Comparison of ENCODE assay signal across 17 mouse cellular contexts in the genomic region with DNA sequence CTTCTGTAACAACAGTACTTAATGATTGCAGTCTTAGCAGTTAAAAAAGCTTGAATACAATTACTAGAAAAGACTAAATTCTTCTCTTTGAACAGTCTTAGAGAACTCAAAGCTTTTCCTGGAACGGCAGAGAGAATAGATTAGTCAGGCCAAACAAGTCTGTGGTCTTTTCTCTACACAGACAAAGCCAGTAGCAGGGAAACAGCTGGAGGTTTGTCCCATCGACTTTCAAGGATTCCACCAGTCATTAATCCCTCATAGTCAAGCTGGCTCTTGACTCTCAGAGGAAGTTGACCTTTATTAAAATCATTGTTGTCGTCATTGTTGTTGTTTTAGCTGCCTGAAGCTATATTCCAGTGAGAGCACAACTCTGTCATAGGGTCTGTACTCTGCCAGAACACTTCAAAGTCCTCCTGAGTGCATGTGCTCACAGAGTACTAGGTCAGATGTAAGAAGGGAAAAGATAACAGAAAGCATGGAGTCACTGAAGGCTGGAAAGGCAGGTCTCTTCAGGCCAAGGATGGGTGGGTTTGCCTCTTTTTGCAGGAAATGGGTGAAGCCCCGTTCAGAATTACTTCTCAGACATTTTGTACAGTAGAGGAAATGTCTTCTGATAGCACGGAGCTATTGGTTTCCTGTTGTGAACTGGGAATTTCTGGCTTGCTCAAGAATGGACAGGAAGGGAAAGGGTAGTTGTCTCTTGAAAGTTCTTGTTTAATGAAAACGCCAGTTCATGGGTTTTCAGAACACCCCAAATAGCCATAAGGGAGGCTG. TPM values are rescaled to one million over a fixed set of nuclear protein-coding genes. Genes with fewer than 3 reads are reported as not detected.
DNase-seq lines count a peak whose midpoint lies in the region; ATAC-seq lines count a peak whose summit lies in the region.
"Had no signal": no experiment of that assay in that cellular context is flagged by ENCODE, and none has a peak within 500 bp of the region (broad histone marks: within the 10 kb centered on the region; RNA-seq: fewer than 3 reads in every experiment).

No protein-coding gene starts in this region.

- no peaks in the 10 kb centered on the region for H3K27me3 ChIP-seq in limb, embryonic 15.5 days
- no peaks in the 10 kb centered on the region for H3K27me3 ChIP-seq in limb, embryonic 10.5 days (ENCODE audit: low read depth, poor library complexity, severe bottlenecking)
- no peaks in the 10 kb centered on the region for H3K27me3 ChIP-seq in midbrain, embryonic 11.5 days (ENCODE audit: control insufficient read depth, insufficient read depth, low read length)
- H3K27me3 ChIP-seq in midbrain, embryonic 15.5 days (replicated peaks): no peaks in the 10 kb centered on the region
- H3K27me3 ChIP-seq: hindbrain, embryonic 15.5 days; liver, embryonic 13.5 days had no signal

- no peak overlapping the region for H3K4me2 ChIP-seq in limb, embryonic 15.5 days
- no peak overlapping the region for H3K4me2 ChIP-seq in midbrain, embryonic 11.5 days
- no peak overlapping the region for H3K4me2 ChIP-seq in midbrain, embryonic 15.5 days
- H3K4me2 ChIP-seq: hindbrain, embryonic 15.5 days; liver, embryonic 13.5 days had no signal

- no peak overlapping the region for H3K4me3 ChIP-seq in limb, embryonic 15.5 days
- H3K4me3 ChIP-seq in limb, embryonic 10.5 days: no peak overlapping the region
- H3K4me3 ChIP-seq in midbrain, embryonic 11.5 days (ENCODE audit: low read depth, low read length): no peak overlapping the region
- no peak overlapping the region for H3K4me3 ChIP-seq in midbrain, embryonic 15.5 days
- H3K4me3 ChIP-seq: hindbrain, embryonic 15.5 days; left cerebral cortex, adult 2 months; liver, embryonic 13.5 days had no signal

- H3K9me3 ChIP-seq in limb, embryonic 15.5 days: no peaks in the 10 kb centered on the region
- no peaks in the 10 kb centered on the region for H3K9me3 ChIP-seq in limb, embryonic 10.5 days (replicated peaks)
- no peaks in the 10 kb centered on the region for H3K9me3 ChIP-seq in midbrain, embryonic 11.5 days (ENCODE audit: control insufficient read depth, low read length)
- no peaks in the 10 kb centered on the region for H3K9me3 ChIP-seq in midbrain, embryonic 15.5 days
- H3K9me3 ChIP-seq: hindbrain, embryonic 15.5 days; liver, embryonic 13.5 days had no signal

- intact Hi-C loops in left cerebral cortex, postnatal 4 days (cut with DNase I): no loop called here

- no peak for ATAC-seq in limb, embryonic 15.5 days (ENCODE audit: insufficient number of reproducible peaks, low FRiP score, low TSS enrichment, low read depth)
- no peak for ATAC-seq in midbrain, embryonic 11.5 days (ENCODE audit: low FRiP score)
- no peak for ATAC-seq in midbrain, embryonic 15.5 days (replicated peaks)
- ATAC-seq: forebrain, embryonic 16.5 days had no signal

- no peaks in the 10 kb centered on the region for H3K36me3 ChIP-seq in limb, embryonic 15.5 days
- no peaks in the 10 kb centered on the region for H3K36me3 ChIP-seq in limb, embryonic 10.5 days
- no peaks in the 10 kb centered on the region for H3K36me3 ChIP-seq in midbrain, embryonic 11.5 days (ENCODE audit: control insufficient read depth, insufficient read depth, low read length)
- H3K36me3 ChIP-seq in midbrain, embryonic 15.5 days (replicated peaks): no peaks in the 10 kb centered on the region
- H3K36me3 ChIP-seq: hindbrain, embryonic 15.5 days; liver, embryonic 13.5 days had no signal

- 0 out of 2 replicates have a peak overlapping the region, but pooled peaks have one; percentile 27 for H3K27ac ChIP-seq in limb, embryonic 15.5 days
- H3K27ac ChIP-seq in limb, embryonic 10.5 days: no peak overlapping the region
- H3K27ac ChIP-seq in midbrain, embryonic 11.5 days (ENCODE audit: low read depth, low read length): no peak overlapping the region
- H3K27ac ChIP-seq in midbrain, embryonic 15.5 days: no peak overlapping the region
- H3K27ac ChIP-seq: hindbrain, embryonic 15.5 days; left cerebral cortex, adult 2 months; liver, embryonic 13.5 days had no signal

- no peak overlapping the region for H3K9ac ChIP-seq in limb, embryonic 15.5 days
- H3K9ac ChIP-seq in midbrain, embryonic 11.5 days (ENCODE audit: low read length): no peak overlapping the region
- H3K9ac ChIP-seq in midbrain, embryonic 15.5 days: no peak overlapping the region
- H3K9ac ChIP-seq: hindbrain, embryonic 15.5 days; liver, embryonic 13.5 days had no signal

- 64% methylated on average over 6 of the region's 6 CpGs for WGBS in limb, embryonic 15.5 days
- WGBS in limb, embryonic 10.5 days: 76% methylated on average over 6 of the region's 6 CpGs
- 53% methylated on average over 6 of the region's 6 CpGs for WGBS in midbrain, embryonic 11.5 days
- WGBS in midbrain, embryonic 15.5 days: 51% methylated on average over 6 of the region's 6 CpGs

- peak; percentile 14 for DNase-seq in heart, adult 18-20 months
- DNase-seq in heart, adult 8-10 months (ENCODE audit: low spot score): no peak
- no peak for DNase-seq in limb, embryonic 10.5 days (ENCODE audit: low spot score)
- DNase-seq in midbrain, embryonic 11.5 days (ENCODE audit: low spot score, missing footprints): peak; percentile 81
- no peak for DNase-seq in left cerebral cortex, postnatal 4 days
- DNase-seq in right cerebral cortex, adult 2 months (ENCODE audit: low spot score in 2 of 2): no peak
- DNase-seq: adrenal gland, postnatal 36 days; gastrocnemius, postnatal 14 days; liver, embryonic 13.5 days; thymus, adult 18-20 months had no signal

- H3K4me1 ChIP-seq in limb, embryonic 15.5 days: peaks cover 7% of the 10 kb centered on the region
- peaks cover 15% of the 10 kb centered on the region for H3K4me1 ChIP-seq in limb, embryonic 10.5 days
- no peaks in the 10 kb centered on the region for H3K4me1 ChIP-seq in midbrain, embryonic 11.5 days (ENCODE audit: control insufficient read depth, insufficient read depth, low read length)
- H3K4me1 ChIP-seq in midbrain, embryonic 15.5 days: no peaks in the 10 kb centered on the region
- H3K4me1 ChIP-seq: hindbrain, embryonic 15.5 days had no signal

RNA-seq across cellular contexts. Expression of a gene that starts 41.4 kb away (rescaled TPM):
- 1 to 10 TPM; 8.3 TPM for total RNA-seq in heart, adult 18-20 months (2021)
- 1 to 10 TPM; 5.0 to 7.7 (median 6.1) TPM for total RNA-seq in heart, adult 8-10 months (2022)
- polyA plus RNA-seq in limb, embryonic 15.5 days (2015; fragmentation: Nextera tagmentation; extraction: Ambion mirVana): 8.9 and 9.7 TPM in 2 replicates
- polyA plus RNA-seq in limb, embryonic 10.5 days (2016; fragmentation: Nextera tagmentation; extraction: Ambion mirVana): 21.3 and 22.0 TPM in 2 replicates
- 13.1 and 16.8 TPM in 2 replicates for polyA plus RNA-seq in midbrain, embryonic 11.5 days (2014; fragmentation: Nextera tagmentation; extraction: Ambion mirVana)
- polyA plus RNA-seq in midbrain, embryonic 15.5 days (2015; fragmentation: Nextera tagmentation; extraction: Ambion mirVana): 10.1 and 12.1 TPM in 2 replicates
- total RNA-seq in left cerebral cortex, postnatal 4 days (2021): 10 to 100 TPM; 20.5 to 20.7 TPM

RNA-seq across cellular contexts. Expression of a gene that starts 41.6 kb away (rescaled TPM):
- total RNA-seq in heart, adult 18-20 months (2021): 10 to 100 TPM; 49.3 to 54.9 TPM
- total RNA-seq in heart, adult 8-10 months (2022): 10 to 100 TPM; 42.9 to 57.8 (median 53.9) TPM
- polyA plus RNA-seq in limb, embryonic 15.5 days (2015; fragmentation: Nextera tagmentation; extraction: Ambion mirVana): 84.9 and 90.8 TPM in 2 replicates
- polyA plus RNA-seq in limb, embryonic 10.5 days (2016; fragmentation: Nextera tagmentation; extraction: Ambion mirVana): 104 and 106 TPM in 2 replicates
- polyA plus RNA-seq in midbrain, embryonic 11.5 days (2014; fragmentation: Nextera tagmentation; extraction: Ambion mirVana): 80.3 and 84.4 TPM in 2 replicates
- 64.7 and 67.1 TPM in 2 replicates for polyA plus RNA-seq in midbrain, embryonic 15.5 days (2015; fragmentation: Nextera tagmentation; extraction: Ambion mirVana)
- 10 to 100 TPM; 55.4 to 60.3 TPM for total RNA-seq in left cerebral cortex, postnatal 4 days (2021)

RNA-seq across cellular contexts. Expression of a gene that starts 48.0 kb away (rescaled TPM):
- not detected for total RNA-seq in heart, adult 18-20 months (2021)
- total RNA-seq in heart, adult 8-10 months (2022): not detected
- polyA plus RNA-seq in limb, embryonic 15.5 days (2015; fragmentation: Nextera tagmentation; extraction: Ambion mirVana): 0.18 TPM in 1 of 2 replicates, not detected in the other
- 0.14 TPM in 1 of 2 replicates, not detected in the other for polyA plus RNA-seq in limb, embryonic 10.5 days (2016; fragmentation: Nextera tagmentation; extraction: Ambion mirVana)
- not detected in 2 replicates for polyA plus RNA-seq in midbrain, embryonic 11.5 days (2014; fragmentation: Nextera tagmentation; extraction: Ambion mirVana)
- polyA plus RNA-seq in midbrain, embryonic 15.5 days (2015; fragmentation: Nextera tagmentation; extraction: Ambion mirVana): 1.5 and 2.2 TPM in 2 replicates
- 1 to 10 TPM; 1.0 to 1.1 TPM for total RNA-seq in left cerebral cortex, postnatal 4 days (2021)
- total RNA-seq: common myeloid progenitor, adult 5-6 weeks; gastrocnemius, postnatal 14 days had no signal
- polyA plus RNA-seq: liver, embryonic 13.5 days; spleen, adult 2 months had no signal

Comparison
In these comparisons a context has a peak if more than half of its experiments do, and no peak if none do; other contexts are left out.
1. DNase-seq: peak in heart, adult 18-20 months (2 of 2) and midbrain, embryonic 11.5 days (single experiment); none in heart, adult 8-10 months (single experiment), limb, embryonic 10.5 days (single experiment), left cerebral cortex, postnatal 4 days (single experiment) and right cerebral cortex, adult 2 months (0 of 2).